Mouse (Mus musculus) hindlimb bud, embryonic 11.5 days (tissue): Measurements from ENCODE around the gene Xirp1.

Experiments used
- DNase-seq: peaks from one replicate; pipeline ENCODE4 v3.0.0-alpha.2; 2012; ENCODE audit warnings: low read depth, low spot score; ENCODE audit errors: extremely low spot score

Gene Xirp1

GRCm38 (mm10) chr9:119991310-119991709 is 32.1 kb downstream of the Xirp1 start:
- DNase-seq: no peak

DNA sequence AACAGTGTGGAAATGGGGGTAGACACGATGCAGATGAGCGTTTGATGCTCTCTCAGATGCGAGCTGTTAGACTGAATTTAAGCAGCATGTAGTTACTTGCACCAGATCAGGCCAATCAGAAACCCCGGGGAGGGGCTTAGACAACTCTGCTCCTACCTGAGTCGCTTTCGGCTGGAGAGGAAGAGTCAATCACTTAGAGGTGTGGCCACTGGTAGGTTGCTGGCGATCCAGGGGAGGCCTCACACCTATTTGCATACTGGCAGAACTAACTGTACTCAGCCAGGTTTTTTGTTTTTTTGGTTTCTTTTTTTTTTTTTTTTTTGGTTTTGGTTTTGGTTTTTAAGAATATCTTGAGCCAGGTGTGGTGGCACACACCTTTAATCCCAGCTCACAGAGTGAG is 35.1 kb downstream of the Xirp1 start:
- no peak for DNase-seq

GRCm38 (mm10) chr9:119985881-119986574 is 37.4 kb downstream of the Xirp1 start:
- DNase-seq: no peak

DNA sequence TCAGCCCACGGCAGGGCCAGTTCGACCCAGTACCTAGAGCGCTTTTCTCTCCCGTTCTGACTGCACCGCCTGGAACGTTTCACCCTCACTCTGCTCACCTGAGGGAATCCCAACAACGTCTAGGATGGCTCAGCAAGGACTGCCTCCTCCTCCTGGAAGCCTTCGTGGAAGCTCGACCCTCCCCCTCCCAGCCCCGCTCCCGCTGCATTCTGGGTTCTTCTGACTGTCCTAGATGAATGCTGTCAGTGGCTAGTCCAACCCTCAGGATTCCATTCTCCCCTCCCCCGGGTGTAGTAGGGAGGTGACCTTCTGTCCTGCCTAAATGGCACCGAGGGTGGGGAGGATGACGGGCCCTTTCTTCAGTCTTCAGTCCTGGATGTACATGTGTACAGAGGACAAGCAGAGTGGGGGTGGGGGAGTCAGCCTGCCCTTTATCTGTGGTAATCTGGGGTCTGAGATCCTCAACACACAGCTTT is 38.8 kb downstream of the Xirp1 start, which contains the start of gene Csrnp1:
Gene Csrnp1 (minus strand): TSS at position 123 of the 476 bp plus-strand sequence.
- no peak for DNase-seq

GRCm38 (mm10) chr9:119983585-119984535 is 39.5 kb downstream of the Xirp1 start:
- no peak for DNase-seq

GRCm38 (mm10) chr9:119982956-119983551 is 40.3 kb downstream of the Xirp1 start:
- DNase-seq: no peak

DNA sequence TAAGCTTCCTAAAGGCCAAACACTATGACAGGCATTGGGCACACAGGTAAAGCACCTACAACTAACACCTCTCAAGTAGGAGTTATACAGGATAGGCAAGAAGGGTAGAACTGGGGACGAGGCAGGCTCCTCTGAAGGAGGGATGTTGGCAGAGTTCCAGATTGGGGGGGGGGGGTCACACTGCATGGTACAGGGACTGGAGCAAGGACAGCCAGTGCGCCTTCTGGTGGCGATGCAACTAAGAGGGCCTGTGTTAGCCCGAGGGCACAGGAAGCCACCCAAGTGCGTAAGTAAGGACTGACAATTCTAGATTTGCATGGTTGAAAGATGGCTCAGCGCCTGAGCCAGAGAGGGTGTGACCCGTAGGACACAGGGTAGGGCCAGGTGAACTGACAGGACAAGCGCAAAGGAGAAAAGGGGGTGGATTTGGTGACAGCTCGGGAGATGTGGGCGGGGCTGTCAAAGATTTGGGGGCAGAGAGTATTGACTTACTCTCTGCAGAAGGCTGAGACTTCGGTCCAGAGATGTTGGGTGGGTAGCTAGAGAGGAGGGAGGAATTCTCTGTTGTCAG is 41.1 kb downstream of the Xirp1 start:
- DNase-seq: no peak

DNA sequence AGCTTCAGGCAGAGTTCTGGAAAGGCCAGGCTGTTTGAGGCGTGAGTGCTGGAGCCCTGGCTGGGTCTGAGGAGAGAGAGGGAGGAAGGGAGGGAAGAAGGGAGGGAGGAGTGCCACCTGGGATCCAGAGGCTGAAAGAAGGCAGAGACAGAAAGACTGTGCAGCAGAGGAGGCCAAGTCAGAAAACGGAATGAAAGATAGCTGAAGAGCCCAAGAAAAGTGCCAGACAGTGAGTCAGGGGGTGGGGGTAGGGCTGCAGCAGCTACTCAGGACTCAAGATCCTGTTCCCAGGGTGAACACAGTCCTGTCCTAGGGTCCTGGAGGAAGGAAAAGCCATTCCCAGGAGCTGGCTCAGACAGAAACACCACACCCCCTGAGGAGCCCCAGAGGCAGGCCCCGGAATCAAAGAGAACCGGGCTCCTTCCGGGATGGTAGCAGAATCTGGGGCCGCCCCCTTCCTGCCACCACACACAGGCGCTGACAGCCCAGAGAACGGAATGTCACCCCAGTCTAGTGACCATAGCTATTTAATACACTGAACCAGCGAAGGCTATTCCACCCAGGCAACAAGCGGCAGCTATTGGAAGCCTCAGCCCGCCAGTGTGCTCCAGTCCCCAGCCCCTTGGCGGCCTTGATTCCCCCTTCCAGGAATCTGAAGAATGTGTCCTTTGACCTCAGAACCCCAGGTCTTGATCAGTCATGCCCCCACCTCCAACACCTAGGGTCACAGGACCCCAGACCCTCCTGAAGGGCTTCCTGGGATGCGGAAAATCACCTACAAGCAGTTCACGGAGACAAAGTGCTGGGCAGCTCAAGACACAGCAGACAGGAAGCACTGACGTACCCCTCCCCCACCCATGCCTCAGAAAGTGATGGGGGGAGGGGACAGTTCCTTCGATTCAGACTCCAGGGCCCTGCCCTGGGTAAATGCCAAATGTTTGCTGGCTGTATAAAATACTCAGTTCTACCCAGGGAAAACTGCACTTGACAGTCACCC is 41.9 kb downstream of the Xirp1 start:
- no peak for DNase-seq

GRCm38 (mm10) chr9:119980770-119981182 is 42.6 kb downstream of the Xirp1 start:
- no peak for DNase-seq

GRCm38 (mm10) chr9:119979749-119980148 is 43.6 kb downstream of the Xirp1 start:
- no peak for DNase-seq

GRCm38 (mm10) chr9:119978811-119979441 is 44.5 kb downstream of the Xirp1 start:
- no peak for DNase-seq

GRCm38 (mm10) chr9:119978151-119978810 is 45.1 kb downstream of the Xirp1 start:
- DNase-seq: no peak

DNA sequence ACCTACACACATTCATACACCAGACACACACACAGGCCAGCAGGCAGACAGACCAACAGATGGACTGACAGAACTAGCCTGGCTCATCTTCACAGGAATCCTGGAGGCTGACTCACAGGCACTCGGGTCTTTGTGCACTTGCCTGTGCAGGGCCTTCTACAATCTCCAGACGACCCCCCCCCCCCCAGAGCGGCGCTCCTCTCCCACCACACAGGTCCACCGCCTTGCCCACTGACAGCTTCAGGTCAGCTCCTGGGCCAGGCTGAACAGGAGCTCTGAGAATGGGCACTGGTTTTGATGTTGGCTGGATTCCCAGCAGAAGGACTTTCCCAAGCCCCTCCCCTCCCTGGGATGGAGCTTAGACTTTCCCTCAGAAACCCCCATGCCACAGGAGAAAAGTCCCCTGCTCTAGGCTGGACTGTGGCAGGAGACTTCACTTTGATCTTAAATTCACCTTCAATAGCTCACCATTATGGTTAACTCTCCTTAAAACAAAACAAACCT is 45.8 kb downstream of the Xirp1 start:
- DNase-seq: no peak

GRCm38 (mm10) chr9:119976704-119977556 is 46.5 kb downstream of the Xirp1 start:
- DNase-seq: no peak

- no peak for DNase-seq
Observed at GRCm38 (mm10) chr9:119975286-119975685, 48.1 kb downstream of the Xirp1 start.

DNA sequence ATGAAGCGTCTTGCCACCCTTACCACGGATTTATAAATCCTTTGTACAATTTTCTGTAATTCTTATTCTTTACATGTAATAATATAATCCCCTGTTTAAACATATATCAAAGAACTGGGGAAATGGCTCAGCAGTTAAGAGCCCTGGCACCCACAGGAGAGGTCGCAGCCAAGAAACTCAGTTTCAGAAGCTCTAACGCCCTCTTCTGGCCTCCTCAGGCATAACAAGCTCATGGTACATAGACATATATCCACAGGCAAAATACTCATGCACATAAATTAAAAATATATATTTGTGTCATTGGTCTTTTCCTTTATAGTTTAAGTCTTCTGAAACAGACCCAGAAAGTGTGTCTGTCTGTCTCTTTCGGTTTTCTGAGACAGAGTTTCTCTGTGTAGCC is 48.8 kb downstream of the Xirp1 start:
- DNase-seq: no peak

GRCm38 (mm10) chr9:119973869-119974520 is 49.4 kb downstream of the Xirp1 start:
- DNase-seq: no peak
